Mouse (Mus musculus) adrenal gland, adult 18-20 months (tissue): Measurements from ENCODE around the gene Olfr1024. TPM values are rescaled to one million over a fixed set of nuclear protein-coding genes. Genes with fewer than 3 reads are reported as not detected.

Experiments
- DNase-seq, 2 experiments: peaks; one replicate each; pipeline ENCODE4 v3.0.0; 2021 to 2022; ENCODE audit warnings: low spot score in 2 of 2
- long read RNA-seq, 2 experiments: library from polyadenylated mRNA; stranded (forward); transcript quantifications; one replicate each; pipeline ENCODE4 v2.0.0; 2021
- total RNA-seq, 2 experiments: library from RNA; stranded (reverse); gene quantifications; 1 replicate in 1 of 2; 2 replicates in 1 of 2; pipeline ENCODE4 v1.2.3; 2021

Olfr1024 gene
- total RNA-seq: not detected
- long read RNA-seq, experiment 1: 0 reads
- long read RNA-seq, experiment 2: 0 reads

GRCm38 (mm10) chr2:85904952-85905351, at the start of gene Olfr1024:
Gene Olfr1024, minus strand, starts transcription at chr2:85905052.
- no peak for DNase-seq

GRCm38 (mm10) chr2:85950137-85950536, 45.3 kb upstream of the Olfr1024 start, which contains the start of gene Olfr1028:
Gene Olfr1028, plus strand, starts transcription at chr2:85950437.
- DNase-seq: no peak

GRCm38 (mm10) chr2:85921258-85921657, 16.4 kb upstream of the Olfr1024 start, which contains the start of gene Olfr1026:
Gene Olfr1026, plus strand, starts transcription at chr2:85921558.
- DNase-seq: no peak

- no peak for DNase-seq
Measured at GRCm38 (mm10) chr2:85914893-85915292, 10.0 kb upstream of the Olfr1024 start, which contains the start of gene Olfr1025-ps1. Gene Olfr1025-ps1, plus strand, starts transcription at chr2:85915193.

GRCm38 (mm10) chr2:85913197-85913596, 8.3 kb upstream of the Olfr1024 start:
- no peak for DNase-seq

GRCm38 (mm10) chr2:85885340-85885739, 19.5 kb downstream of the Olfr1024 start, which contains the start of gene Olfr1023:
Gene Olfr1023, plus strand, starts transcription at chr2:85885640.
- no peak for DNase-seq

GRCm38 (mm10) chr2:85868294-85868693, 36.6 kb downstream of the Olfr1024 start, which contains the start of gene Olfr1022:
Gene Olfr1022, plus strand, starts transcription at chr2:85868594.
- DNase-seq: no peak

Other genes with a start within 250 kb of the Olfr1024 start
- not detected for gene Olfr154, start 240.6 kb downstream of the Olfr1024 start, total RNA-seq
- not detected for gene Olfr1006, start 226.3 kb downstream of the Olfr1024 start, total RNA-seq
- not detected for gene Olfr1008, start 215.6 kb downstream of the Olfr1024 start, total RNA-seq
- gene Olfr1009, start 189.6 kb downstream of the Olfr1024 start, total RNA-seq: not detected
- not detected for gene Olfr1012, start 142.3 kb downstream of the Olfr1024 start, total RNA-seq
- not detected for gene Olfr1013, start 138.0 kb downstream of the Olfr1024 start, total RNA-seq
- not detected for gene Olfr1014, start 132.3 kb downstream of the Olfr1024 start, total RNA-seq
- not detected for gene Olfr1015, start 123.0 kb downstream of the Olfr1024 start, total RNA-seq
- gene Olfr1016, start 102.5 kb downstream of the Olfr1024 start, total RNA-seq: not detected
- gene Olfr1018, start 86.6 kb downstream of the Olfr1024 start, total RNA-seq: not detected
- not detected for gene Olfr1019, start 59.6 kb downstream of the Olfr1024 start, total RNA-seq
- not detected for gene Olfr1020, start 58.0 kb downstream of the Olfr1024 start, total RNA-seq
- not detected for gene Olfr1022, start 36.5 kb downstream of the Olfr1024 start, total RNA-seq
- not detected for gene Olfr1023, start 19.4 kb downstream of the Olfr1024 start, total RNA-seq
- not detected for gene Olfr1025-ps1, start 10.1 kb upstream of the Olfr1024 start, total RNA-seq
- gene Olfr1026, start 16.5 kb upstream of the Olfr1024 start, total RNA-seq: not detected
- gene Olfr1028, start 45.4 kb upstream of the Olfr1024 start, total RNA-seq: not detected
- under 1 TPM in 1 of 2 experiments, not detected in 1; 0.30 TPM for gene Olfr1029, start 68.8 kb upstream of the Olfr1024 start, total RNA-seq
- gene Olfr1030, start 74.2 kb upstream of the Olfr1024 start, total RNA-seq: not detected
- not detected for gene Olfr1031, start 85.3 kb upstream of the Olfr1024 start, total RNA-seq
- gene Olfr1032, start 100.5 kb upstream of the Olfr1024 start, total RNA-seq: not detected
- 1 to 10 TPM; 3.5 to 4.1 TPM for gene Olfr1033, start 115.6 kb upstream of the Olfr1024 start, total RNA-seq
- gene Olfr1034, start 140.8 kb upstream of the Olfr1024 start, total RNA-seq: under 1 TPM; 0.10 to 0.27 TPM
- gene Olfr1036, start 168.9 kb upstream of the Olfr1024 start, total RNA-seq: not detected
- gene Olfr1037, start 182.3 kb upstream of the Olfr1024 start, total RNA-seq: not detected
- not detected for gene Olfr1039, start 230.9 kb upstream of the Olfr1024 start, total RNA-seq
- not detected for gene Olfr1040, start 241.7 kb upstream of the Olfr1024 start, total RNA-seq